Mouse (Mus musculus): ENCODE results near the gene Tbl3.

DNA sequence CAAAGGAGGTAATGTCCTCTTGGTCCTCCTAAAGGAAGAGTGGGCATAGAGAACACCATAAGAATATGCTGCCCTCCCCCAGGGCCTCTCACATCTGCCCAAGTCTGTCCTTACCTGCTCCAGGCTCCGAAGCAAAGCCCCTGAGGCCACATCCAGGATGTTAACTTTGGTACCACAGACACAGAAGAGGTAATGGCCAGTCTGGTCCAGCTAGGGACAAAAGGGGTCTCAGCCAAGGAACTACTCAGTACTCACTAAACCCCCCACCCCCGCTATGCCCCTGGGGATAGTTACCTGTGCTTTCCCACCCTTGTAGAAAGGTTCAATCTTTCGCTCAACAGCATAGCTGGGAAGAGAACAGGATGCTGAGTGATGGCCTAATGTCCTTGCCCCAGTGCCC, 1.6 kb downstream of the Tbl3 start:
- TF ChIP-seq CTCF (IDR thresholded peaks at IDR 0.05; ENCODE audit: borderline replicate concordance, insufficient read depth, low read depth, low read length) = no peak
- TF ChIP-seq POLR2A (IDR thresholded peaks at IDR 0.05; ENCODE audit: borderline replicate concordance, insufficient read depth, low read length) = no peak

Measured in cerebellum, adult 2 months (tissue).